In the genomic region with DNA sequence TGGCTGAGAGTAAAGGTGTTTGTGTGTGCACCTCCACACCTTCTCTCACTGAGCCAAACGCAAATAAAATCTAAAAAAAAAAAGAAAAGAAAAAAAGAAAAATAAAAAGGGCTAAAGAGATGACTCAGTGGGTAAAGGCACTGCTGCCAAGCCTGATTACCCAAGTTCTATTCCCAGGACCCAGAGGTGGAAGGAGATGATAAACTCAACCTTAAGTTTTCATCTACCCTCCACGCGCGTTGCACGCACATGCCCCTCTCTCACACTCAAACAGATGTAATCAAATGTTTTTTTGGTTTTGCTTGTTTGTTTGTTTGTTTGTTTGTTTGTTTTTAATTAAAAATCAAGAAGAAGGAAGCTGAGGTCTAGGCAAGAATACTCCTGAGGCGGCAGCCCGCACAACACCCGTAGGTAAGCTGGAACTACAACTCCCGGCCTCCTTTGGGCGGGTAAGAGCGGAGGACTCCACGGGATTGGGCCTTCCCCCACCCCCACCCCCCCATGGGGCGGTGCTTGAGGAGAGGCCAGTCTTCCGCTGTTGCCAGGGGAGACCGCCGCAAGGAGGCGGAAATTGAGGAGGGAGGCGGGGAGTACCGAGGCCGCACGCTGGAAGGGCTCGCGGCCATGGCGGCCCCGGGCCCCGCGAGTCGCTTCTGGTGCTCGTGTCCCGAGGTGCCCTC, we compare ENCODE assay signal across 7 mouse cellular contexts. TPM values are rescaled to one million over a fixed set of nuclear protein-coding genes. Genes with fewer than 3 reads are reported as not detected.
DNase-seq lines count a peak whose midpoint lies in the region; ATAC-seq lines count a peak whose summit lies in the region.

Gene Rhbdd2 (plus strand): TSS at position 502 of the 680 bp plus-strand sequence.

- H3K36me3 ChIP-seq in embryonic facial prominence, embryonic 12.5 days: peaks cover 20% of the 10 kb centered on the region
- H3K36me3 ChIP-seq in limb, embryonic 11.5 days (ENCODE audit: control insufficient read depth, insufficient read depth, low read length): peaks cover 4% of the 10 kb centered on the region
- peaks cover 22% of the 10 kb centered on the region for H3K36me3 ChIP-seq in midbrain, embryonic 14.5 days (ENCODE audit: control insufficient read depth, insufficient read depth, low read length)

- peaks cover 8% of the 10 kb centered on the region; the same call in 1 of the 2 replicates for H3K4me1 ChIP-seq in embryonic facial prominence, embryonic 12.5 days
- H3K4me1 ChIP-seq in limb, embryonic 11.5 days (ENCODE audit: control insufficient read depth, insufficient read depth, low read length): 0 out of 2 replicates have a peak, but pooled peaks cover 2% of the 10 kb centered on the region
- H3K4me1 ChIP-seq in midbrain, embryonic 14.5 days (ENCODE audit: control insufficient read depth, insufficient read depth, low read length): peaks cover 10% of the 10 kb centered on the region; the same call in 1 of the 2 replicates

- no peaks in the 10 kb centered on the region for H3K27me3 ChIP-seq in embryonic facial prominence, embryonic 12.5 days
- no peaks in the 10 kb centered on the region for H3K27me3 ChIP-seq in limb, embryonic 11.5 days (ENCODE audit: control insufficient read depth, insufficient read depth, low read length)
- no peaks in the 10 kb centered on the region for H3K27me3 ChIP-seq in midbrain, embryonic 14.5 days (ENCODE audit: control insufficient read depth, insufficient read depth, low read length)

- peak; percentile 98 for ATAC-seq in embryonic facial prominence, embryonic 12.5 days (ENCODE audit: insufficient number of reproducible peaks, insufficient read depth, low FRiP score, low TSS enrichment)
- peak; percentile 97 for ATAC-seq in limb, embryonic 11.5 days (ENCODE audit: insufficient number of reproducible peaks, low FRiP score, low TSS enrichment, low read depth)
- peak; percentile 98 for ATAC-seq in midbrain, embryonic 14.5 days (ENCODE audit: low FRiP score, low TSS enrichment)

- H3K27ac ChIP-seq in embryonic facial prominence, embryonic 12.5 days: peak within 1 kb of the TSS; percentile 89
- H3K27ac ChIP-seq in limb, embryonic 11.5 days (replicated peaks; ENCODE audit: low read depth, low read length): no peak within 1 kb of the TSS
- H3K27ac ChIP-seq in midbrain, embryonic 14.5 days (replicated peaks; ENCODE audit: low read depth, low read length): peak within 1 kb of the TSS; percentile 93

- H3K4me3 ChIP-seq in embryonic facial prominence, embryonic 12.5 days: peak within 1 kb of the TSS; percentile 80
- peak within 1 kb of the TSS; percentile 78 for H3K4me3 ChIP-seq in limb, embryonic 11.5 days (ENCODE audit: low read depth, low read length)
- peak within 1 kb of the TSS; percentile 86 for H3K4me3 ChIP-seq in midbrain, embryonic 14.5 days (replicated peaks; ENCODE audit: low read depth, low read length)

- no peaks in the 10 kb centered on the region for H3K9me3 ChIP-seq in embryonic facial prominence, embryonic 12.5 days
- H3K9me3 ChIP-seq in limb, embryonic 11.5 days (ENCODE audit: control insufficient read depth, low read length): no peaks in the 10 kb centered on the region
- H3K9me3 ChIP-seq in midbrain, embryonic 14.5 days (ENCODE audit: control insufficient read depth, low read length): no peaks in the 10 kb centered on the region

- 11% methylated on average over 27 of the region's 30 CpGs for WGBS in embryonic facial prominence, embryonic 12.5 days
- 14% methylated on average over 26 of the region's 30 CpGs for WGBS in limb, embryonic 11.5 days
- WGBS in midbrain, embryonic 14.5 days: 13% methylated on average over 30 of the region's 30 CpGs

- peak within 1 kb of the TSS; percentile 89 for H3K9ac ChIP-seq in embryonic facial prominence, embryonic 12.5 days
- H3K9ac ChIP-seq in limb, embryonic 11.5 days (ENCODE audit: low read length): peak within 1 kb of the TSS; percentile 80
- H3K9ac ChIP-seq in midbrain, embryonic 14.5 days (replicated peaks; ENCODE audit: low read length): peak within 1 kb of the TSS; percentile 81

- H3K4me2 ChIP-seq in embryonic facial prominence, embryonic 12.5 days (replicated peaks): peak within 1 kb of the TSS; percentile 69
- H3K4me2 ChIP-seq in limb, embryonic 11.5 days (ENCODE audit: low read depth, severe bottlenecking): peak within 1 kb of the TSS; percentile 52
- peak within 1 kb of the TSS; percentile 74 for H3K4me2 ChIP-seq in midbrain, embryonic 14.5 days (ENCODE audit: low read length)

- peak; percentile 99 for DNase-seq in adrenal gland, postnatal 25 days
- peak; percentile 100 for DNase-seq in heart, adult 11 months
- DNase-seq in kidney, adult 18-20 months: peak; percentile 96
- DNase-seq in limb, embryonic 11.5 days (ENCODE audit: low spot score): peak; percentile 98
- peak; percentile 100 for DNase-seq in midbrain, embryonic 14.5 days
- peak; percentile 97 for DNase-seq in spleen, adult 18-20 months

RNA-seq across cellular contexts. Expression of gene Rhbdd2, which starts in this region (rescaled TPM):
- total RNA-seq in adrenal gland, postnatal 25 days (2021): 33.6 and 51.6 TPM in 2 replicates
- polyA plus RNA-seq in embryonic facial prominence, embryonic 12.5 days (2016; fragmentation: Nextera tagmentation; extraction: Ambion mirVana): 47.4 and 49.1 TPM in 2 replicates
- polyA plus RNA-seq in limb, embryonic 11.5 days (2014; fragmentation: Nextera tagmentation; extraction: Ambion mirVana): 55.3 and 56.6 TPM in 2 replicates
- polyA plus RNA-seq in midbrain, embryonic 14.5 days (2014; fragmentation: Nextera tagmentation; extraction: Ambion mirVana): 94.0 and 99.5 TPM in 2 replicates
